Comparison of ENCODE assay signal across 11 mouse cellular contexts in the genomic region with DNA sequence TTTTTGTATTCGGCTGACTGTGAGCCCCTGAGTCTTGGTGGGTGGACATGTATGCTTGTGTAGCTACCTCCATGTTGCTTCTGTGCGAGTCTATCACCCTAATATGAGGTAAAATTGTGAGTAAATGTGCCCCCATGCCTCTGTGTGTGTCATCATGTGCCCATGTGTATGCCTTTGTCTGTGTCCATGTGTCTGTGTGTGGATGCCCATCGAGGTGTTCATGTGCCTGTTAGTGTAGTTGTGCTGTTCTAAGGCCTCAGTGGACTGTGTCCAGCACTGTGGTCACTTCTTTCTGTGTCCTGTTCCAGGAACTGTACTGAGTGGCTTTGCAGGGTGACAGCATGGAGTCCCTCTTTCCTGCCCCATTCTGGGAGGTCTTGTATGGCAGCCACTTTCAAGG. TPM values are rescaled to one million over a fixed set of nuclear protein-coding genes. Genes with fewer than 3 reads are reported as not detected.
DNase-seq lines count a peak whose midpoint lies in the region; ATAC-seq and TF ChIP-seq lines count a peak whose summit lies in the region.
"Had no signal": no experiment of that assay in that cellular context is flagged by ENCODE, and none has a peak within 500 bp of the region (broad histone marks: within the 10 kb centered on the region; RNA-seq: fewer than 3 reads in every experiment).

No protein-coding gene starts in this region.

- TF ChIP-seq CTCF in cortical plate, adult 2 months (IDR thresholded peaks at IDR 0.05; ENCODE audit: extremely low read depth, insufficient read depth, low read length), result no peak

- H3K4me3 ChIP-seq in heart, embryonic 13.5 days, result peak overlapping the region; percentile 47
- H3K4me3 ChIP-seq in cortical plate, adult 2 months (ENCODE audit: insufficient read depth, low read length), result peak overlapping the region; percentile 80
- H3K4me3 ChIP-seq in forebrain, embryonic 15.5 days, result peak overlapping the region; percentile 50
- peak overlapping the region; percentile 52 for H3K4me3 ChIP-seq in midbrain, embryonic 10.5 days

- TF ChIP-seq POLR2A in cortical plate, adult 2 months (IDR thresholded peaks at IDR 0.05; ENCODE audit: extremely low read depth, insufficient read depth, low read length), result no peak

- no peaks in the 10 kb centered on the region for H3K27me3 ChIP-seq in heart, embryonic 13.5 days (replicated peaks)
- H3K27me3 ChIP-seq in forebrain, embryonic 15.5 days, result no peaks in the 10 kb centered on the region
- no peaks in the 10 kb centered on the region for H3K27me3 ChIP-seq in midbrain, embryonic 10.5 days (ENCODE audit: low read depth, poor library complexity, severe bottlenecking)

- intact Hi-C loops in heart, postnatal 14 days (cut with DNase I), result no loop called here

- H3K27ac ChIP-seq in heart, embryonic 13.5 days (replicated peaks), result peak overlapping the region; percentile 82
- 0 out of 2 replicates have a peak overlapping the region, but pooled peaks have one; percentile 5 for H3K27ac ChIP-seq in cortical plate, adult 2 months (ENCODE audit: insufficient read depth, low read length)
- H3K27ac ChIP-seq in forebrain, embryonic 15.5 days (replicated peaks), result peak overlapping the region; percentile 87
- peak overlapping the region; percentile 82 for H3K27ac ChIP-seq in midbrain, embryonic 10.5 days (replicated peaks)

- H3K9ac ChIP-seq in heart, embryonic 13.5 days, result peak overlapping the region; percentile 76
- peak overlapping the region; percentile 65 for H3K9ac ChIP-seq in forebrain, embryonic 15.5 days (replicated peaks)

- H3K4me2 ChIP-seq in heart, embryonic 13.5 days, result peak overlapping the region; percentile 67
- peak overlapping the region; percentile 54 for H3K4me2 ChIP-seq in forebrain, embryonic 15.5 days (replicated peaks)

- 62% methylated on average over 3 of the region's 3 CpGs for WGBS in heart, embryonic 13.5 days
- 47% methylated on average over 3 of the region's 3 CpGs for WGBS in forebrain, embryonic 15.5 days
- WGBS in midbrain, embryonic 10.5 days, result 77% methylated on average over 3 of the region's 3 CpGs

- H3K36me3 ChIP-seq in heart, embryonic 13.5 days, result peaks cover 14% of the 10 kb centered on the region; the same call in 1 of the 2 replicates
- peaks cover 16% of the 10 kb centered on the region for H3K36me3 ChIP-seq in forebrain, embryonic 15.5 days
- H3K36me3 ChIP-seq in midbrain, embryonic 10.5 days, result peaks cover 13% of the 10 kb centered on the region; the same call in 1 of the 2 replicates

- no peaks in the 10 kb centered on the region for H3K9me3 ChIP-seq in heart, embryonic 13.5 days
- no peaks in the 10 kb centered on the region for H3K9me3 ChIP-seq in forebrain, embryonic 15.5 days
- H3K9me3 ChIP-seq in midbrain, embryonic 10.5 days (replicated peaks), result no peaks in the 10 kb centered on the region

- peaks cover 31% of the 10 kb centered on the region for H3K4me1 ChIP-seq in heart, embryonic 13.5 days
- peaks cover 10% of the 10 kb centered on the region; the same call in 1 of the 2 replicates for H3K4me1 ChIP-seq in cortical plate, adult 2 months (ENCODE audit: control insufficient read depth, insufficient read depth, low read length)
- peaks cover 42% of the 10 kb centered on the region for H3K4me1 ChIP-seq in forebrain, embryonic 15.5 days
- peaks cover 28% of the 10 kb centered on the region for H3K4me1 ChIP-seq in midbrain, embryonic 10.5 days

- ATAC-seq in heart, embryonic 13.5 days (ENCODE audit: extremely low read depth, insufficient number of reproducible peaks, low FRiP score, low TSS enrichment), result no peak
- peak; percentile 20 for ATAC-seq in forebrain, embryonic 15.5 days (replicated peaks)
- no peak for ATAC-seq in megakaryocyte, adult 5-6 weeks (ENCODE audit: poor library complexity, severe bottlenecking)

- no peak for DNase-seq in heart, postnatal 14 days
- no peak for DNase-seq in midbrain, embryonic 10.5 days (ENCODE audit: low spot score)
- DNase-seq in ovary, postnatal 10 days (ENCODE audit: low spot score), result no peak
- DNase-seq in right cerebral cortex, adult 2 months (ENCODE audit: low spot score in 2 of 2), result no peak
- DNase-seq: kidney, adult 11 months had no signal

RNA-seq across cellular contexts. Expression of gene Oprl1, which starts 0.6 kb away (rescaled TPM):
- polyA plus RNA-seq in heart, embryonic 13.5 days (2015; fragmentation: Nextera tagmentation; extraction: Ambion mirVana), result 4.9 and 5.0 TPM in 2 replicates
- total RNA-seq in heart, postnatal 14 days (2021), result not detected
- 34.7 and 40.2 TPM in 2 replicates for polyA plus RNA-seq in cortical plate, adult 2 months (2012; rRNA removed)
- polyA plus RNA-seq in forebrain, embryonic 15.5 days (2015; fragmentation: Nextera tagmentation; extraction: Ambion mirVana), result 47.6 and 54.1 TPM in 2 replicates
- 6.4 and 14.5 TPM in 2 replicates for polyA plus RNA-seq in midbrain, embryonic 10.5 days (2016; fragmentation: Nextera tagmentation; extraction: Ambion mirVana)
- total RNA-seq in megakaryocyte, adult 5-6 weeks (2015), result not detected in 2 replicates
- total RNA-seq in megakaryocyte, adult 5-6 weeks (2017), result not detected in 2 replicates

RNA-seq across cellular contexts. Expression of gene Lkaaear1, which starts 17.1 kb away (rescaled TPM):
- not detected in 2 replicates for polyA plus RNA-seq in heart, embryonic 13.5 days (2015; fragmentation: Nextera tagmentation; extraction: Ambion mirVana)
- not detected for total RNA-seq in heart, postnatal 14 days (2021)
- not detected in 2 replicates for polyA plus RNA-seq in cortical plate, adult 2 months (2012; rRNA removed)
- not detected in 2 replicates for polyA plus RNA-seq in forebrain, embryonic 15.5 days (2015; fragmentation: Nextera tagmentation; extraction: Ambion mirVana)
- polyA plus RNA-seq in midbrain, embryonic 10.5 days (2016; fragmentation: Nextera tagmentation; extraction: Ambion mirVana), result not detected in 2 replicates
- not detected in 2 replicates for total RNA-seq in megakaryocyte, adult 5-6 weeks (2015)
- total RNA-seq in megakaryocyte, adult 5-6 weeks (2017), result not detected in 2 replicates
- total RNA-seq: left cerebral cortex, postnatal 25 days had no signal
- polyA plus RNA-seq: thymus, postnatal 0 days had no signal

RNA-seq across cellular contexts. Expression of gene Rgs19, which starts 21.6 kb away (rescaled TPM):
- polyA plus RNA-seq in heart, embryonic 13.5 days (2015; fragmentation: Nextera tagmentation; extraction: Ambion mirVana), result 43.5 and 44.2 TPM in 2 replicates
- 1 to 10 TPM; 7.2 to 8.1 TPM for total RNA-seq in heart, postnatal 14 days (2021)
- polyA plus RNA-seq in cortical plate, adult 2 months (2012; rRNA removed), result 55.4 and 57.0 TPM in 2 replicates
- 49.1 and 49.7 TPM in 2 replicates for polyA plus RNA-seq in forebrain, embryonic 15.5 days (2015; fragmentation: Nextera tagmentation; extraction: Ambion mirVana)
- polyA plus RNA-seq in midbrain, embryonic 10.5 days (2016; fragmentation: Nextera tagmentation; extraction: Ambion mirVana), result 74.5 and 81.1 TPM in 2 replicates
- total RNA-seq in megakaryocyte, adult 5-6 weeks (2015), result 502 and 576 TPM in 2 replicates
- total RNA-seq in megakaryocyte, adult 5-6 weeks (2017), result 162 and 178 TPM in 2 replicates

RNA-seq across cellular contexts. Expression of gene Tcea2, which starts 35.3 kb away (rescaled TPM):
- 15.2 and 17.1 TPM in 2 replicates for polyA plus RNA-seq in heart, embryonic 13.5 days (2015; fragmentation: Nextera tagmentation; extraction: Ambion mirVana)
- total RNA-seq in heart, postnatal 14 days (2021), result 1 to 10 TPM; 6.4 to 8.7 TPM
- 195 and 212 TPM in 2 replicates for polyA plus RNA-seq in cortical plate, adult 2 months (2012; rRNA removed)
- polyA plus RNA-seq in forebrain, embryonic 15.5 days (2015; fragmentation: Nextera tagmentation; extraction: Ambion mirVana), result 44.8 and 51.4 TPM in 2 replicates
- polyA plus RNA-seq in midbrain, embryonic 10.5 days (2016; fragmentation: Nextera tagmentation; extraction: Ambion mirVana), result 14.5 and 18.0 TPM in 2 replicates
- total RNA-seq in megakaryocyte, adult 5-6 weeks (2015), result 9.4 and 9.6 TPM in 2 replicates
- total RNA-seq in megakaryocyte, adult 5-6 weeks (2017), result 6.3 and 8.2 TPM in 2 replicates

RNA-seq across cellular contexts. Expression of gene Sox18, which starts 43.9 kb away (rescaled TPM):
- polyA plus RNA-seq in heart, embryonic 13.5 days (2015; fragmentation: Nextera tagmentation; extraction: Ambion mirVana), result 34.7 and 36.1 TPM in 2 replicates
- 10 to 100 TPM; 73.4 to 77.1 TPM for total RNA-seq in heart, postnatal 14 days (2021)
- 16.8 and 21.8 TPM in 2 replicates for polyA plus RNA-seq in cortical plate, adult 2 months (2012; rRNA removed)
- polyA plus RNA-seq in forebrain, embryonic 15.5 days (2015; fragmentation: Nextera tagmentation; extraction: Ambion mirVana), result 12.9 and 14.7 TPM in 2 replicates
- 17.6 and 18.8 TPM in 2 replicates for polyA plus RNA-seq in midbrain, embryonic 10.5 days (2016; fragmentation: Nextera tagmentation; extraction: Ambion mirVana)
- total RNA-seq in megakaryocyte, adult 5-6 weeks (2015), result 0.14 and 0.20 TPM in 2 replicates
- not detected in 2 replicates for total RNA-seq in megakaryocyte, adult 5-6 weeks (2017)

Comparison
In these comparisons a context has a peak if more than half of its experiments do, and no peak if none do; other contexts are left out.
1. H3K27ac ChIP-seq: peak in every context shown above with its lines; median percentile 87 in forebrain, embryonic 15.5 days; 82 in heart, embryonic 13.5 days; 82 in midbrain, embryonic 10.5 days; 5 in cortical plate, adult 2 months.